Mouse (Mus musculus): ENCODE measurements around the gene Hmbs. TPM values are rescaled to one million over a fixed set of nuclear protein-coding genes. Genes with fewer than 3 reads are reported as not detected.
A peak's percentile ranks its signal among the peaks of the same experiment; 100 is the strongest.

Hmbs gene
- polyA plus RNA-seq, 1 experiment = 80.3 TPM

GRCm38 (mm10) chr9:44347621-44348020 is 3.6 kb upstream of the Hmbs start:
- no peak overlapping the region for H3K4me3 ChIP-seq (ENCODE audit: low read depth, low read length)
- no peaks in the 10 kb centered on the region for H3K27me3 ChIP-seq (ENCODE audit: control insufficient read depth, insufficient read depth, low read length, poor library complexity, severe bottlenecking)
- H3K36me3 ChIP-seq (ENCODE audit: control insufficient read depth, insufficient read depth, low read length, poor library complexity, severe bottlenecking) = peaks cover 10% of the 10 kb centered on the region
- no peak overlapping the region for H3K9ac ChIP-seq (ENCODE audit: low read depth, poor library complexity, severe bottlenecking)
- TF ChIP-seq CTCF (IDR thresholded peaks at IDR 0.05; ENCODE audit: low read depth, low read length) = no peak
- TF ChIP-seq POLR2A (IDR thresholded peaks at IDR 0.05; ENCODE audit: insufficient read depth, low read length) = no peak
- TF ChIP-seq EP300 (IDR thresholded peaks at IDR 0.05; ENCODE audit: insufficient read depth, low read depth, low read length) = no peak
- peak overlapping the region; percentile 82 for H3K27ac ChIP-seq (ENCODE audit: insufficient read depth, low read length)
- peaks cover 10% of the 10 kb centered on the region for H3K4me1 ChIP-seq (ENCODE audit: control insufficient read depth, insufficient read depth, low read length)
- H3K9me3 ChIP-seq (replicated peaks; ENCODE audit: control insufficient read depth, insufficient read depth, low read length, poor library complexity, severe bottlenecking) = no peaks in the 10 kb centered on the region

GRCm38 (mm10) chr9:44347166-44347565 is 3.1 kb upstream of the Hmbs start:
- Histone ChIP-seq H3K9ac (ENCODE audit: low read depth, poor library complexity, severe bottlenecking) (no peak overlapping the region), H3K27me3 (ENCODE audit: control insufficient read depth, insufficient read depth, low read length, poor library complexity, severe bottlenecking) (no peaks in the 10 kb centered on the region), H3K9me3 (replicated peaks; ENCODE audit: control insufficient read depth, insufficient read depth, low read length, poor library complexity, severe bottlenecking) (no peaks in the 10 kb centered on the region), H3K4me1 (ENCODE audit: control insufficient read depth, insufficient read depth, low read length) (peaks cover 10% of the 10 kb centered on the region), H3K36me3 (ENCODE audit: control insufficient read depth, insufficient read depth, low read length, poor library complexity, severe bottlenecking) (peaks cover 10% of the 10 kb centered on the region), H3K4me3 (ENCODE audit: low read depth, low read length) (no peak overlapping the region), H3K27ac (ENCODE audit: insufficient read depth, low read length) (peak overlapping the region; percentile 82)
- TF ChIP-seq CTCF (IDR thresholded peaks at IDR 0.05; ENCODE audit: low read depth, low read length) (no peak), POLR2A (IDR thresholded peaks at IDR 0.05; ENCODE audit: insufficient read depth, low read length) (no peak), EP300 (IDR thresholded peaks at IDR 0.05; ENCODE audit: insufficient read depth, low read depth, low read length) (no peak)

GRCm38 (mm10) chr9:44345570-44346433 is 1.8 kb upstream of the Hmbs start:
- peaks cover 7% of the 10 kb centered on the region; the same call in 1 of the 2 replicates for H3K36me3 ChIP-seq (ENCODE audit: control insufficient read depth, insufficient read depth, low read length, poor library complexity, severe bottlenecking)
- no peaks in the 10 kb centered on the region for H3K27me3 ChIP-seq (ENCODE audit: control insufficient read depth, insufficient read depth, low read length, poor library complexity, severe bottlenecking)
- H3K9me3 ChIP-seq (replicated peaks; ENCODE audit: control insufficient read depth, insufficient read depth, low read length, poor library complexity, severe bottlenecking) = no peaks in the 10 kb centered on the region
- H3K9ac ChIP-seq (ENCODE audit: low read depth, poor library complexity, severe bottlenecking) = no peak overlapping the region
- no peak overlapping the region for H3K4me3 ChIP-seq (ENCODE audit: low read depth, low read length)
- TF ChIP-seq EP300 (IDR thresholded peaks at IDR 0.05; ENCODE audit: insufficient read depth, low read depth, low read length) = no peak
- TF ChIP-seq CTCF (IDR thresholded peaks at IDR 0.05; ENCODE audit: low read depth, low read length) = no peak
- no peak for TF ChIP-seq POLR2A (IDR thresholded peaks at IDR 0.05; ENCODE audit: insufficient read depth, low read length)
- H3K27ac ChIP-seq (ENCODE audit: insufficient read depth, low read length) = no peak overlapping the region
- H3K4me1 ChIP-seq (ENCODE audit: control insufficient read depth, insufficient read depth, low read length) = peaks cover 10% of the 10 kb centered on the region

- H3K36me3 ChIP-seq (ENCODE audit: control insufficient read depth, insufficient read depth, low read length, poor library complexity, severe bottlenecking) = peaks cover 4% of the 10 kb centered on the region
- peak overlapping the region; percentile 42; the same call in 1 of the 2 replicates for H3K27ac ChIP-seq (ENCODE audit: insufficient read depth, low read length)
- H3K9ac ChIP-seq (ENCODE audit: low read depth, poor library complexity, severe bottlenecking) = peak overlapping the region; percentile 77
- no peaks in the 10 kb centered on the region for H3K27me3 ChIP-seq (ENCODE audit: control insufficient read depth, insufficient read depth, low read length, poor library complexity, severe bottlenecking)
- peaks cover 10% of the 10 kb centered on the region for H3K4me1 ChIP-seq (ENCODE audit: control insufficient read depth, insufficient read depth, low read length)
- H3K4me3 ChIP-seq (ENCODE audit: low read depth, low read length) = peak overlapping the region; percentile 75
- TF ChIP-seq CTCF (IDR thresholded peaks at IDR 0.05; ENCODE audit: low read depth, low read length) (no peak), POLR2A (IDR thresholded peaks at IDR 0.05; ENCODE audit: insufficient read depth, low read length) (no peak), EP300 (IDR thresholded peaks at IDR 0.05; ENCODE audit: insufficient read depth, low read depth, low read length) (no peak)
- H3K9me3 ChIP-seq (replicated peaks; ENCODE audit: control insufficient read depth, insufficient read depth, low read length, poor library complexity, severe bottlenecking) = no peaks in the 10 kb centered on the region
Observed at GRCm38 (mm10) chr9:44343290-44343689, 738 bp downstream of the Hmbs start.

GRCm38 (mm10) chr9:44342605-44343004 is 1.4 kb downstream of the Hmbs start:
- Histone ChIP-seq H3K9ac (ENCODE audit: low read depth, poor library complexity, severe bottlenecking) (no peak overlapping the region), H3K4me3 (ENCODE audit: low read depth, low read length) (no peak overlapping the region), H3K36me3 (ENCODE audit: control insufficient read depth, insufficient read depth, low read length, poor library complexity, severe bottlenecking) (no peaks in the 10 kb centered on the region; the same call in 1 of the 2 replicates), H3K27me3 (ENCODE audit: control insufficient read depth, insufficient read depth, low read length, poor library complexity, severe bottlenecking) (no peaks in the 10 kb centered on the region), H3K9me3 (replicated peaks; ENCODE audit: control insufficient read depth, insufficient read depth, low read length, poor library complexity, severe bottlenecking) (no peaks in the 10 kb centered on the region), H3K27ac (ENCODE audit: insufficient read depth, low read length) (no peak overlapping the region), H3K4me1 (ENCODE audit: control insufficient read depth, insufficient read depth, low read length) (peaks cover 10% of the 10 kb centered on the region)
- TF ChIP-seq CTCF (IDR thresholded peaks at IDR 0.05; ENCODE audit: low read depth, low read length) (no peak), POLR2A (IDR thresholded peaks at IDR 0.05; ENCODE audit: insufficient read depth, low read length) (no peak), EP300 (IDR thresholded peaks at IDR 0.05; ENCODE audit: insufficient read depth, low read depth, low read length) (no peak)

- no peak for TF ChIP-seq POLR2A (IDR thresholded peaks at IDR 0.05; ENCODE audit: insufficient read depth, low read length)
- no peak for TF ChIP-seq CTCF (IDR thresholded peaks at IDR 0.05; ENCODE audit: low read depth, low read length)
- TF ChIP-seq EP300 (IDR thresholded peaks at IDR 0.05; ENCODE audit: insufficient read depth, low read depth, low read length) = no peak
- Histone ChIP-seq H3K27ac (ENCODE audit: insufficient read depth, low read length) (no peak overlapping the region), H3K4me3 (ENCODE audit: low read depth, low read length) (no peak overlapping the region), H3K36me3 (ENCODE audit: control insufficient read depth, insufficient read depth, low read length, poor library complexity, severe bottlenecking) (no peaks in the 10 kb centered on the region; the same call in none of the 2 replicates), H3K9me3 (replicated peaks; ENCODE audit: control insufficient read depth, insufficient read depth, low read length, poor library complexity, severe bottlenecking) (no peaks in the 10 kb centered on the region), H3K27me3 (ENCODE audit: control insufficient read depth, insufficient read depth, low read length, poor library complexity, severe bottlenecking) (no peaks in the 10 kb centered on the region), H3K4me1 (ENCODE audit: control insufficient read depth, insufficient read depth, low read length) (peaks cover 6% of the 10 kb centered on the region), H3K9ac (ENCODE audit: low read depth, poor library complexity, severe bottlenecking) (no peak overlapping the region)
Observed at GRCm38 (mm10) chr9:44342173-44342572, 1.9 kb downstream of the Hmbs start.

Measured in ES-Bruce4 (cell line).